Mouse (Mus musculus) intestine, postnatal 0 days (tissue): ENCODE data around the gene Slc22a4. TPM values are rescaled to one million over a fixed set of nuclear protein-coding genes. Genes with fewer than 3 reads are reported as not detected.
A peak's percentile ranks its signal among the peaks of the same experiment; 100 is the strongest.
"Not testable (repeated sequence)": the region's sequence is repeated elsewhere in the genome, so short reads cannot be mapped to it uniquely, and the experiment has no call there.

Experiments
- ATAC-seq: fragments of 200-750 bp; cut with Nextera tagmentation; 2 replicates; pipeline ENCODE4 v1.8.0; 2017; ENCODE audit warnings: mild to moderate bottlenecking, moderate TSS enrichment, moderate library complexity
- H3K27ac ChIP-seq: fragments of 300-500 bp; sonication (generic); 2 replicates; pipeline ENCODE4 v1.5.1; 2014; ENCODE audit warnings: mild to moderate bottlenecking, low read depth, low read length, moderate library complexity
- H3K27me3 ChIP-seq: fragments of 300-500 bp; sonication (generic); replicated peaks from 2 replicates; pipeline ENCODE4 v1.6.1; 2014; ENCODE audit warnings: low read length, mixed read lengths; ENCODE audit not compliant: control insufficient read depth, insufficient read depth
- H3K36me3 ChIP-seq: fragments of 300-500 bp; sonication (generic); 2 replicates; pipeline ENCODE4 v1.6.1; 2014; ENCODE audit warnings: mild to moderate bottlenecking, moderate library complexity; ENCODE audit not compliant: control insufficient read depth, insufficient read depth
- H3K4me1 ChIP-seq: fragments of 300-500 bp; sonication (generic); replicated peaks from 2 replicates; pipeline ENCODE4 v1.6.1; 2014; ENCODE audit warnings: antibody characterized with exemption, low read length, mixed read lengths; ENCODE audit not compliant: control insufficient read depth, insufficient read depth
- H3K4me2 ChIP-seq: fragments of 300-500 bp; sonication (generic); replicated peaks from 2 replicates; pipeline ENCODE4 v1.6.1; 2014; ENCODE audit warnings: low read depth, mild to moderate bottlenecking, moderate library complexity
- H3K4me3 ChIP-seq: fragments of 300-500 bp; sonication (generic); 2 replicates; pipeline ENCODE4 v1.5.1; 2014; ENCODE audit warnings: low read depth, low read length
- H3K9ac ChIP-seq: fragments of 300-500 bp; sonication (generic); 2 replicates; pipeline ENCODE4 v1.6.1; 2014; ENCODE audit warnings: mild to moderate bottlenecking, low read depth, low read length
- H3K9me3 ChIP-seq: fragments of 300-500 bp; sonication (generic); 2 replicates; pipeline ENCODE4 v1.6.1; 2016; ENCODE audit warnings: mixed run types; ENCODE audit not compliant: control insufficient read depth
- CTCF ChIP-seq: sonication (generic); IDR thresholded peaks from 2 replicates; pipeline ENCODE4 v1.5.1; 2016; ENCODE audit warnings: low read depth, mild to moderate bottlenecking, control low read depth, antibody characterized with exemption, moderate library complexity
- WGBS: fragments of 180-500 bp; shearing (Covaris S2); extraction: QIAGEN DNeasy Blood & Tissue Kit; methylation state at CpG from one replicate; pipeline ENCODE4 v1.1.7; 2014; 5-methylcytosine and 5-hydroxymethylcytosine counted together
- polyA plus RNA-seq: library from polyadenylated mRNA; unstranded; fragments of >200 nt; fragmentation: Nextera tagmentation; extraction: Ambion mirVana; gene quantifications from 2 replicates; pipeline ENCODE4 v1.2.1, GENCODE M21; 2015

The Slc22a4 gene
- polyA plus RNA-seq, 1 experiment from 2014 or later, result 1.2 TPM

GRCm38 (mm10) chr11:53989232-53989631 lies 38.7 kb downstream of the Slc22a4 start:
- Histone ChIP-seq H3K36me3 (no peaks in the 10 kb centered on the region), H3K27ac (no peak overlapping the region), H3K4me2 (no peak overlapping the region), H3K4me1 (no peaks in the 10 kb centered on the region), H3K9ac (no peak overlapping the region), H3K4me3 (no peak overlapping the region), H3K9me3 (no peaks in the 10 kb centered on the region), H3K27me3 (no peaks in the 10 kb centered on the region)
- 51% methylated on average over 1 of the region's 1 CpGs for WGBS
- ATAC-seq, result no peak
- TF ChIP-seq CTCF, result peak; percentile 55

GRCm38 (mm10) chr11:53988081-53988480 lies 39.8 kb downstream of the Slc22a4 start:
- peak; percentile 82 for ATAC-seq

GRCm38 (mm10) chr11:53981396-53981795 lies 46.5 kb downstream of the Slc22a4 start:
- no peak for TF ChIP-seq CTCF
- ATAC-seq, result no peak
- WGBS, result 86% methylated on average over 4 of the region's 4 CpGs
- Histone ChIP-seq H3K4me3 (no peak overlapping the region), H3K9me3 (no peaks in the 10 kb centered on the region), H3K9ac (no peak overlapping the region), H3K4me1 (no peaks in the 10 kb centered on the region), H3K27me3 (no peaks in the 10 kb centered on the region), H3K27ac (no peak overlapping the region), H3K36me3 (no peaks in the 10 kb centered on the region), H3K4me2 (no peak overlapping the region)

More at GRCm38 (mm10) chr11:53988081-53988480, 39.8 kb downstream of the Slc22a4 start:
- H3K36me3 ChIP-seq, result no peaks in the 10 kb centered on the region
- H3K4me2 ChIP-seq, result no peak overlapping the region
- no peak overlapping the region for H3K4me3 ChIP-seq
- H3K9ac ChIP-seq, result no peak overlapping the region
- no peak for TF ChIP-seq CTCF
- H3K27me3 ChIP-seq, result no peaks in the 10 kb centered on the region
- H3K27ac ChIP-seq, result peak overlapping the region; percentile 41; the same call in 1 of the 2 replicates
- H3K9me3 ChIP-seq, result no peaks in the 10 kb centered on the region
- no peaks in the 10 kb centered on the region for H3K4me1 ChIP-seq
- 20% methylated on average over 4 of the region's 4 CpGs for WGBS

GRCm38 (mm10) chr11:53979788-53980621 lies 47.9 kb downstream of the Slc22a4 start, which contains the start of gene Slc22a21:
Gene Slc22a21 (minus strand): TSS chr11:53980332.
- Histone ChIP-seq H3K4me1 (no peaks in the 10 kb centered on the region), H3K4me2 (peak within 1 kb of the TSS; percentile 95), H3K9me3 (no peaks in the 10 kb centered on the region), H3K27me3 (no peaks in the 10 kb centered on the region), H3K9ac (peak within 1 kb of the TSS; percentile 76), H3K27ac (peak within 1 kb of the TSS; percentile 83), H3K4me3 (peak within 1 kb of the TSS; percentile 72), H3K36me3 (no peaks in the 10 kb centered on the region)
- ATAC-seq, result peak; percentile 95
- TF ChIP-seq CTCF, result no peak
- 2% methylated on average over 73 of the region's 73 CpGs for WGBS

GRCm38 (mm10) chr11:53979456-53979787 lies 48.5 kb downstream of the Slc22a4 start:
- H3K36me3 ChIP-seq, result not testable (repeated sequence)

GRCm38 (mm10) chr11:53977672-53978071 lies 50.2 kb downstream of the Slc22a4 start:
- 77% methylated on average over 3 of the region's 3 CpGs for WGBS
- Histone ChIP-seq H3K27ac (no peak overlapping the region), H3K27me3 (no peaks in the 10 kb centered on the region), H3K4me1 (no peaks in the 10 kb centered on the region), H3K4me3 (no peak overlapping the region), H3K4me2 (no peak overlapping the region), H3K9me3 (no peaks in the 10 kb centered on the region), H3K36me3 (no peaks in the 10 kb centered on the region), H3K9ac (no peak overlapping the region)
- ATAC-seq, result no peak
- peak; percentile 56 for TF ChIP-seq CTCF

More at GRCm38 (mm10) chr11:53979456-53979787, 48.5 kb downstream of the Slc22a4 start:
- not testable (repeated sequence) for H3K9me3 ChIP-seq, H3K4me1 ChIP-seq, H3K27me3 ChIP-seq
- Histone ChIP-seq H3K27ac (peak overlapping the region; percentile 83), H3K9ac (peak overlapping the region; percentile 76), H3K4me3 (peak overlapping the region; percentile 72), H3K4me2 (peak overlapping the region; percentile 95)
- 1% methylated on average over 23 of the region's 23 CpGs for WGBS
- peak; percentile 25 for ATAC-seq
